Mouse (Mus musculus) thymus, postnatal 10 days (tissue): ENCODE results near the gene Slc38a5.
A peak's percentile ranks its signal among the peaks of the same experiment; 100 is the strongest.

Experiments
- DNase-seq, 2 experiments: peaks; one replicate each; pipeline ENCODE4 v3.0.0; 2021; ENCODE audit warnings: low spot score in 2 of 2

Gene Slc38a5

GRCm38 (mm10) chrX:8314905-8315304 lies 44.0 kb downstream of the Slc38a5 start:
- peak; percentile 50 to 73 for DNase-seq

- no peak for DNase-seq
Measured at GRCm38 (mm10) chrX:8327124-8327523, 56.2 kb downstream of the Slc38a5 start, which contains the start of gene Ssxb10. Gene Ssxb10 (plus strand): TSS chrX:8327424.
